Mouse (Mus musculus) small intestine, adult 2 months (tissue): ENCODE measurements at regions not wholly inside any gene's neighbourhood (a gene's known extent, or its start where the extent isn't known, plus 50 kb on each side); places are given as distances from the start of the nearest gene placed in this dataset.

Experiments used
- H3K27ac ChIP-seq: fragments of 200-500 bp; 2 replicates; pipeline ENCODE4 v1.5.1; 2012; ENCODE audit warnings: low read depth, low read length, control low read depth, inconsistent platforms; ENCODE audit not compliant: insufficient read depth
- H3K27me3 ChIP-seq: fragments of 200-500 bp; 2 replicates; pipeline ENCODE4 v1.6.1; 2012; ENCODE audit warnings: mild to moderate bottlenecking, moderate library complexity, low read length, inconsistent platforms; ENCODE audit not compliant: control insufficient read depth, insufficient read depth
- H3K36me3 ChIP-seq: fragments of 200-500 bp; 2 replicates; pipeline ENCODE4 v1.6.1; 2012; ENCODE audit warnings: mild to moderate bottlenecking, low read length, control low read depth, inconsistent platforms; ENCODE audit not compliant: control insufficient read depth, insufficient read depth
- H3K4me1 ChIP-seq: fragments of 200-500 bp; 2 replicates; pipeline ENCODE4 v1.6.1; 2012; ENCODE audit warnings: low read length, inconsistent platforms, mixed read lengths; ENCODE audit not compliant: control insufficient read depth, insufficient read depth, insufficient read length
- H3K4me3 ChIP-seq: fragments of 200-500 bp; 2 replicates; pipeline ENCODE4 v1.5.1; 2012; ENCODE audit warnings: low read depth, mild to moderate bottlenecking, control low read depth, inconsistent platforms, low read length, moderate library complexity
- CTCF ChIP-seq: fragments of 200-500 bp; IDR thresholded peaks from 2 replicates; pipeline ENCODE4 v1.5.1; 2012; ENCODE audit warnings: low read depth, mild to moderate bottlenecking, control low read depth, inconsistent platforms, low read length, moderate library complexity, mixed read lengths; ENCODE audit not compliant: insufficient replicate concordance, insufficient read length; ENCODE audit errors: extremely low read depth
- POLR2A ChIP-seq: fragments of 200-500 bp; IDR thresholded peaks from 2 replicates; pipeline ENCODE4 v1.6.1; 2012; ENCODE audit warnings: low read depth, mild to moderate bottlenecking, control low read depth, inconsistent platforms, low read length, moderate library complexity
- WGBS: fragments of 180-500 bp; shearing (Covaris S2); methylation state at CpG from one replicate; pipeline ENCODE4 v1.1.7; 2018; 5-methylcytosine and 5-hydroxymethylcytosine counted together

GRCm38 (mm10) chr8:92081900-92082299 lies 275.5 kb upstream of the Irx5 start:
- TF ChIP-seq CTCF (no peak), POLR2A (no peak)
- Histone ChIP-seq H3K4me3 (no peak overlapping the region), H3K36me3 (no peaks in the 10 kb centered on the region), H3K27ac (no peak overlapping the region), H3K27me3 (no peaks in the 10 kb centered on the region), H3K4me1 (no peaks in the 10 kb centered on the region)
- 74% methylated on average over 6 of the region's 6 CpGs for WGBS

- Histone ChIP-seq H3K4me3 (no peak overlapping the region), H3K27me3 (no peaks in the 10 kb centered on the region), H3K4me1 (no peaks in the 10 kb centered on the region), H3K27ac (no peak overlapping the region), H3K36me3 (no peaks in the 10 kb centered on the region)
- WGBS, result 85% methylated on average over 8 of the region's 8 CpGs
- TF ChIP-seq CTCF (no peak), POLR2A (no peak)
Observed at GRCm38 (mm10) chr8:92080852-92081251, 276.6 kb upstream of the Irx5 start.

GRCm38 (mm10) chr8:92077611-92078010 lies 275.7 kb upstream of the Irx3 start:
- no peak overlapping the region for H3K4me3 ChIP-seq
- H3K27ac ChIP-seq, result no peak overlapping the region
- H3K27me3 ChIP-seq, result no peaks in the 10 kb centered on the region
- no peaks in the 10 kb centered on the region for H3K4me1 ChIP-seq
- H3K36me3 ChIP-seq, result no peaks in the 10 kb centered on the region
- 58% methylated on average over 7 of the region's 7 CpGs for WGBS
- TF ChIP-seq CTCF (no peak), POLR2A (no peak)

- no peaks in the 10 kb centered on the region for H3K36me3 ChIP-seq
- no peaks in the 10 kb centered on the region for H3K27me3 ChIP-seq
- 35% methylated on average over 6 of the region's 6 CpGs for WGBS
- H3K4me3 ChIP-seq, result no peak overlapping the region
- no peaks in the 10 kb centered on the region for H3K4me1 ChIP-seq
- no peak for TF ChIP-seq CTCF
- no peak for TF ChIP-seq POLR2A
- H3K27ac ChIP-seq, result no peak overlapping the region
Observed at GRCm38 (mm10) chr8:92072254-92072615, 270.4 kb upstream of the Irx3 start.

GRCm38 (mm10) chr8:92071305-92072253 lies 269.7 kb upstream of the Irx3 start:
- TF ChIP-seq CTCF (no peak), POLR2A (no peak)
- 66% methylated on average over 21 of the region's 21 CpGs for WGBS
- Histone ChIP-seq H3K4me3 (no peak overlapping the region), H3K36me3 (no peaks in the 10 kb centered on the region), H3K27me3 (no peaks in the 10 kb centered on the region), H3K27ac (no peak overlapping the region), H3K4me1 (no peaks in the 10 kb centered on the region)

- no peaks in the 10 kb centered on the region for H3K27me3 ChIP-seq
Observed at GRCm38 (mm10) chr8:92070704-92071103, 268.8 kb upstream of the Irx3 start.

GRCm38 (mm10) chr8:92066435-92066834 lies 264.6 kb upstream of the Irx3 start:
- no peak for TF ChIP-seq POLR2A
- TF ChIP-seq CTCF, result no peak
- Histone ChIP-seq H3K27me3 (no peaks in the 10 kb centered on the region), H3K36me3 (no peaks in the 10 kb centered on the region), H3K4me1 (no peaks in the 10 kb centered on the region), H3K4me3 (no peak overlapping the region), H3K27ac (no peak overlapping the region)
- WGBS, result 43% methylated on average over 8 of the region's 8 CpGs

More at GRCm38 (mm10) chr8:92070704-92071103, 268.8 kb upstream of the Irx3 start:
- 60% methylated on average over 8 of the region's 8 CpGs for WGBS
- no peak overlapping the region for H3K27ac ChIP-seq
- no peaks in the 10 kb centered on the region for H3K36me3 ChIP-seq
- no peaks in the 10 kb centered on the region for H3K4me1 ChIP-seq
- no peak overlapping the region for H3K4me3 ChIP-seq
- no peak for TF ChIP-seq POLR2A
- TF ChIP-seq CTCF, result no peak
